Comparison of ENCODE assay signal across 22 mouse cellular contexts in genomic region chr17:8240517-8240916, GRCm38 (mm10). TPM values are rescaled to one million over a fixed set of nuclear protein-coding genes. Genes with fewer than 3 reads are reported as not detected.
"Had no signal": no experiment of that assay in that cellular context is flagged by ENCODE, and none has a peak within 500 bp of the region (broad histone marks: within the 10 kb centered on the region; RNA-seq: fewer than 3 reads in every experiment).

No protein-coding gene starts in this region.

- ATAC-seq: intestine, embryonic 15.5 days had no signal

- H3K36me3 ChIP-seq: intestine, embryonic 15.5 days; kidney, embryonic 15.5 days; liver, embryonic 13.5 days had no signal

- H3K27ac ChIP-seq: intestine, embryonic 15.5 days; kidney, embryonic 15.5 days; left cerebral cortex, adult 2 months; liver, embryonic 13.5 days had no signal

- H3K27me3 ChIP-seq: intestine, embryonic 15.5 days; kidney, embryonic 15.5 days had no signal

- DNase-seq: kidney, adult 11 months; kidney, adult 8-10 months; kidney, postnatal 14 days; kidney, postnatal 4 days; layer of hippocampus, adult 9-11 months; layer of hippocampus, postnatal 36 days; liver, embryonic 13.5 days; lung, adult 2 months; midbrain, embryonic 14.5 days had no signal

- H3K4me1 ChIP-seq: kidney, embryonic 15.5 days; liver, embryonic 13.5 days had no signal

- H3K4me3 ChIP-seq: intestine, embryonic 15.5 days; kidney, embryonic 15.5 days; left cerebral cortex, adult 2 months; liver, embryonic 13.5 days had no signal

- H3K9me3 ChIP-seq: intestine, embryonic 15.5 days; kidney, embryonic 15.5 days; liver, embryonic 13.5 days had no signal

- H3K9ac ChIP-seq: intestine, embryonic 15.5 days; kidney, embryonic 15.5 days; liver, embryonic 13.5 days had no signal

- H3K4me2 ChIP-seq: intestine, embryonic 15.5 days; kidney, embryonic 15.5 days; liver, embryonic 13.5 days; midbrain, embryonic 11.5 days had no signal

RNA-seq across cellular contexts. Expression of gene Ccr6, which starts 4.7 kb away (rescaled TPM):
- total RNA-seq: layer of hippocampus, postnatal 36 days; left cerebral cortex, adult 2 months; left cerebral cortex, postnatal 10 days; liver, adult 2 months; megakaryocyte progenitor cell, adult 5-6 weeks; megakaryocyte-erythroid progenitor cell, adult 5-6 weeks; midbrain, postnatal 0 days had no signal
- polyA plus RNA-seq: kidney, embryonic 15.5 days; limb, embryonic 11.5 days; limb, embryonic 14.5 days; midbrain, embryonic 14.5 days; midbrain, postnatal 0 days; neural tube, embryonic 11.5 days; neural tube, embryonic 14.5 days had no signal
